Mouse (Mus musculus): Measurements from ENCODE around the gene Limk2.

Limk2 gene

GRCm38 (mm10) chr11:3370162-3370561 lies 38.8 kb downstream of the Limk2 start:
- no peak for DNase-seq

GRCm38 (mm10) chr11:3369449-3369848 lies 39.5 kb downstream of the Limk2 start:
- DNase-seq, result no peak

- DNase-seq, result no peak
Measured at GRCm38 (mm10) chr11:3368983-3369382, 40.0 kb downstream of the Limk2 start.

- no peak for DNase-seq
Measured at GRCm38 (mm10) chr11:3366411-3366810, 42.6 kb downstream of the Limk2 start.

- DNase-seq, result no peak
Measured at GRCm38 (mm10) chr11:3362854-3363253, 46.1 kb downstream of the Limk2 start.

GRCm38 (mm10) chr11:3352990-3353585 lies 55.9 kb downstream of the Limk2 start:
- DNase-seq, result no peak

GRCm38 (mm10) chr11:3352131-3352530 lies 56.9 kb downstream of the Limk2 start:
- no peak for DNase-seq

GRCm38 (mm10) chr11:3349343-3349695 lies 59.7 kb downstream of the Limk2 start:
- no peak for DNase-seq

- peak; percentile 21 for DNase-seq
Measured at GRCm38 (mm10) chr11:3348576-3349342, 60.2 kb downstream of the Limk2 start.

- DNase-seq, result no peak
Measured at GRCm38 (mm10) chr11:3347835-3348195, 61.2 kb downstream of the Limk2 start.

GRCm38 (mm10) chr11:3347091-3347834 lies 61.7 kb downstream of the Limk2 start:
- DNase-seq, result peak; percentile 87

GRCm38 (mm10) chr11:3346351-3346750 lies 62.6 kb downstream of the Limk2 start:
- no peak for DNase-seq

- DNase-seq, result no peak
Measured at GRCm38 (mm10) chr11:3344916-3345315, 64.1 kb downstream of the Limk2 start.

GRCm38 (mm10) chr11:3341476-3341875 lies 67.5 kb downstream of the Limk2 start:
- no peak for DNase-seq

GRCm38 (mm10) chr11:3337961-3338360 lies 71.0 kb downstream of the Limk2 start:
- no peak for DNase-seq

- DNase-seq, result peak; percentile 52
Measured at GRCm38 (mm10) chr11:3337173-3337955, 71.6 kb downstream of the Limk2 start.

GRCm38 (mm10) chr11:3336602-3337001 lies 72.4 kb downstream of the Limk2 start:
- DNase-seq, result no peak

GRCm38 (mm10) chr11:3335651-3336216 lies 73.3 kb downstream of the Limk2 start:
- no peak for DNase-seq

GRCm38 (mm10) chr11:3334711-3335316 lies 74.2 kb downstream of the Limk2 start:
- no peak for DNase-seq

GRCm38 (mm10) chr11:3334141-3334710 lies 74.8 kb downstream of the Limk2 start:
- no peak for DNase-seq

GRCm38 (mm10) chr11:3333111-3333695 lies 75.8 kb downstream of the Limk2 start:
- no peak for DNase-seq

Measured in right cerebral cortex, postnatal 14 days (tissue).